Mouse (Mus musculus) gastrocnemius, postnatal 14 days (tissue): ENCODE measurements around the gene Tubb5. TPM values are rescaled to one million over a fixed set of nuclear protein-coding genes. Genes with fewer than 3 reads are reported as not detected.
"Not testable (repeated sequence)": the region's sequence is repeated elsewhere in the genome, so short reads cannot be mapped to it uniquely, and the experiment has no call there.

Experiments used
- DNase-seq: peaks from one replicate; pipeline ENCODE4 v3.0.0; 2021; ENCODE audit warnings: mixed read lengths
- intact Hi-C: fragments of 180-260 bp; cut with DNase I; formaldehyde crosslinking; loops from one replicate; pipeline ENCODE4 v1.15.1; 2025; ENCODE audit warnings: low total_unique reads
- total RNA-seq, 2 experiments: library from RNA; stranded (reverse); gene quantifications; 2 replicates each; pipeline ENCODE4 v1.2.3; 2021

The Tubb5 gene
- total RNA-seq, 2 experiments from 2014 or later: 95.6 to 123 TPM

- DNase-seq: no peak
Observed at GRCm38 (mm10) chr17:35864832-35865353, 26.8 kb upstream of the Tubb5 start.

GRCm38 (mm10) chr17:35861198-35861857, 23.2 kb upstream of the Tubb5 start, which contains the start of gene Nrm:
Nrm (plus strand) TSS chr17:35861318.
- DNase-seq: peak; percentile 91
- intact Hi-C loops: no loop called here

More at GRCm38 (mm10) chr17:35864832-35865353, 26.8 kb upstream of the Tubb5 start:
- intact Hi-C loops: no loop called here

GRCm38 (mm10) chr17:35860831-35861197, 22.7 kb upstream of the Tubb5 start:
- intact Hi-C loops: no loop called here
- DNase-seq: no peak

GRCm38 (mm10) chr17:35859835-35860234, 21.7 kb upstream of the Tubb5 start:
- DNase-seq: no peak
- intact Hi-C loops: no loop called here

- intact Hi-C loops: no loop called here
Observed at GRCm38 (mm10) chr17:35859371-35859770, 21.3 kb upstream of the Tubb5 start.

GRCm38 (mm10) chr17:35850974-35851373, 12.9 kb upstream of the Tubb5 start:
- intact Hi-C loops: no loop called here
- no peak for DNase-seq

More at GRCm38 (mm10) chr17:35859371-35859770, 21.3 kb upstream of the Tubb5 start:
- no peak for DNase-seq

- no peak for DNase-seq
- intact Hi-C loops: no loop called here
Observed at GRCm38 (mm10) chr17:35848112-35848511, 10.0 kb upstream of the Tubb5 start.

GRCm38 (mm10) chr17:35843514-35843913, 5.4 kb upstream of the Tubb5 start:
- DNase-seq: no peak
- intact Hi-C loops: no loop called here

GRCm38 (mm10) chr17:35842006-35842405, 3.9 kb upstream of the Tubb5 start:
- intact Hi-C loops: no loop called here
- no peak for DNase-seq

- peak; percentile 99 for DNase-seq
- intact Hi-C loops: no loop called here
Observed at GRCm38 (mm10) chr17:35841076-35841950, 3.2 kb upstream of the Tubb5 start, which contains the start of gene Mdc1. Mdc1 (plus strand) TSS chr17:35841515.

GRCm38 (mm10) chr17:35840561-35840960, 2.5 kb upstream of the Tubb5 start:
- no peak for DNase-seq
- intact Hi-C loops: no loop called here

- DNase-seq, intact Hi-C loops: not testable (repeated sequence)
Observed at GRCm38 (mm10) chr17:35839002-35839401, 896 bp upstream of the Tubb5 start.

- no peak for DNase-seq
- intact Hi-C loops: no loop called here
Observed at GRCm38 (mm10) chr17:35838570-35838969, 464 bp upstream of the Tubb5 start.

- intact Hi-C loops: no loop called here
- peak; percentile 51 for DNase-seq
Observed at GRCm38 (mm10) chr17:35837487-35837886, 619 bp downstream of the Tubb5 start.

GRCm38 (mm10) chr17:35836991-35837422, 1.1 kb downstream of the Tubb5 start:
- intact Hi-C loops: no loop called here

GRCm38 (mm10) chr17:35836178-35836965, 1.7 kb downstream of the Tubb5 start:
- DNase-seq: peak; percentile 78
- intact Hi-C loops: no loop called here

More at GRCm38 (mm10) chr17:35836991-35837422, 1.1 kb downstream of the Tubb5 start:
- peak; percentile 85 for DNase-seq

GRCm38 (mm10) chr17:35835424-35836140, 2.5 kb downstream of the Tubb5 start:
- intact Hi-C loops: loop anchor here (2.0 kb wide), 1 partner anchor 37 kb away; no protein-coding TSS in a partner anchor
- DNase-seq: peak; percentile 20

GRCm38 (mm10) chr17:35834696-35835422, 3.2 kb downstream of the Tubb5 start:
- intact Hi-C loops: loop anchor here (2.0 kb wide), 1 partner anchor 38 kb away; no protein-coding TSS in a partner anchor
- DNase-seq: no peak
